Mouse (Mus musculus) C2C12 (cell line): ENCODE measurements around the gene Igsf9b.

Source experiments
- CTCF ChIP-seq: IDR thresholded peaks from one replicate; pipeline ENCODE4 v1.5.1; 2011; ENCODE audit not compliant: control insufficient read depth, insufficient read depth, insufficient read length
- MAX ChIP-seq: IDR thresholded peaks from one replicate; pipeline ENCODE4 v1.6.1; 2011; ENCODE audit warnings: mild to moderate bottlenecking, control low read depth
- USF1 ChIP-seq: IDR thresholded peaks from one replicate; pipeline ENCODE4 v1.6.1; 2011; ENCODE audit warnings: low read depth, mild to moderate bottlenecking, control low read depth, moderate library complexity

DNA sequence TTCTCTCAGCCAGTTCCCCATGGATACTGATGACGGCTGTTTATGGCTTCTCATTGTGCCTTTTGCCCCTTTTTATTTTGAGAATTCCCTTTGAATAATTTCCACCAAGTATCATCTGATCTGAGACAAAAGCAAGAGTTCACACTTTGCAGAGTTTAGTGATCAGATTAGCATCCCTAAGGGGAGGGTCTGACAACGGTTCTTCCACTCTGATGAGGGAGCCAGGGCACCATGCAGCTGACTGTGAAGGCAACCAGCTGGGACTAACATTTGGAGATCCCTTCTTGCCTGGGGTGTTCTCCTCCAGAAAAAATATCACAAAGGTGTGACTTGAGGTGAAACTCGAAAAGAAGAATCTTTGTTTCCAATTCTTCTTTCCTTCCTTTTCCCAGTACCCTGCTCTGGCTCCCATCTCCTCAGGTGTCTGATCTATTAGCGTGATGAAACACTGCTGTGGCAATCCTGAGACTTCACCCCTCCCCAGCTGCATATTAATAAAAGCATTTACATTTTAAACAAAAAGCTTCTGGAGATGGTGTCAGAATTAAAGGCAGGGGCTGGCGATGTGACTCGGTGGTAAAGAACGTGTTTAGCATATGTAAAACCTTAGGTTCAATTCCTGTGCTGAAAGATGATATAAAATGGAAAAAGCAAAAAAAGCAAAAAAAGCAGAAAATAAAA, 46.8 kb upstream of the Igsf9b start:
- TF ChIP-seq CTCF (no peak), MAX (no peak), USF1 (no peak)
